Mouse (Mus musculus) MEL (cell line): ENCODE results near the gene Ddx19a. TPM values are rescaled to one million over a fixed set of nuclear protein-coding genes. Genes with fewer than 3 reads are reported as not detected.

ENCODE experiments used
- DNase-seq: peaks from one replicate; pipeline ENCODE4 v3.0.0; 2011; ENCODE audit warnings: low read depth, low spot score
- H3K27ac ChIP-seq: 2 replicates; pipeline ENCODE4 v1.5.1; 2012; ENCODE audit warnings: low read depth, mild to moderate bottlenecking, control low read depth, low read length, moderate library complexity; ENCODE audit not compliant: control insufficient read depth
- H3K27me3 ChIP-seq, 2 experiments: fragments of 150-350 bp in 1 of 2; sonication (generic) in 1 of 2; 2 replicates each; pipeline ENCODE4 v1.6.1; 2012; ENCODE audit warnings: low read length in 2 of 2, mild to moderate bottlenecking in 2 of 2, improper control_type of control experiment in 1 of 2, moderate library complexity in 1 of 2; ENCODE audit not compliant: insufficient read depth in 2 of 2, control insufficient read depth in 1 of 2
- H3K36me3 ChIP-seq, 2 experiments: 2 replicates each; pipeline ENCODE4 v1.6.1; 2012 to 2014; ENCODE audit warnings: low read length in 2 of 2, improper control_type of control experiment in 1 of 2, inconsistent platforms in 1 of 2, mild to moderate bottlenecking in 1 of 2; ENCODE audit not compliant: insufficient read depth in 2 of 2, control insufficient read depth in 1 of 2
- H3K4me1 ChIP-seq, 2 experiments: fragments of 150-350 bp in 1 of 2; sonication (generic) in 1 of 2; 2 replicates each; pipeline ENCODE4 v1.6.1; 2012; ENCODE audit warnings: low read length in 2 of 2, improper control_type of control experiment in 1 of 2, mild to moderate bottlenecking in 1 of 2; ENCODE audit not compliant: insufficient read depth in 2 of 2, control insufficient read depth in 1 of 2
- H3K4me3 ChIP-seq, 2 experiments: fragments of 150-350 bp in 1 of 2; sonication (generic) in 1 of 2; 2 replicates each; pipeline ENCODE4 v1.5.1; 2012; ENCODE audit warnings: low read depth in 2 of 2, low read length in 2 of 2, mild to moderate bottlenecking in 2 of 2, moderate library complexity in 2 of 2, control low read depth in 1 of 2, improper control_type of control experiment in 1 of 2; ENCODE audit not compliant: control insufficient read depth in 1 of 2, insufficient read depth in 1 of 2
- H3K79me2 ChIP-seq: 2 replicates; pipeline ENCODE4 v1.6.1; 2012; ENCODE audit warnings: mild to moderate bottlenecking, low read length, moderate library complexity; ENCODE audit not compliant: control insufficient read depth, poor library complexity, insufficient read depth
- H3K9ac ChIP-seq: 2 replicates; pipeline ENCODE4 v1.6.1; 2012; ENCODE audit warnings: low read depth, mild to moderate bottlenecking, control low read depth, low read length, moderate library complexity; ENCODE audit not compliant: control insufficient read depth, poor library complexity, severe bottlenecking
- H3K9me3 ChIP-seq: fragments of 150-350 bp; sonication (generic); replicated peaks from 2 replicates; pipeline ENCODE4 v1.6.1; 2012; ENCODE audit warnings: mild to moderate bottlenecking, low read length, improper control_type of control experiment, moderate library complexity; ENCODE audit not compliant: insufficient read depth
- BHLHE40 ChIP-seq: IDR thresholded peaks from 2 replicates; pipeline ENCODE4 v1.6.1; 2012; ENCODE audit warnings: low read depth, mild to moderate bottlenecking, inconsistent platforms, low read length, improper control_type of control experiment, borderline replicate concordance
- CHD1 ChIP-seq: IDR thresholded peaks from 2 replicates; pipeline ENCODE4 v1.6.1; 2012; ENCODE audit warnings: low read depth, mild to moderate bottlenecking, inconsistent platforms, low read length, improper control_type of control experiment
- CHD2 ChIP-seq: IDR thresholded peaks from 2 replicates; pipeline ENCODE4 v1.6.1; 2011; ENCODE audit warnings: low read length, improper control_type of control experiment
- CTCF ChIP-seq, 3 experiments: IDR thresholded peaks in 2 of 3; conservative IDR thresholded peaks in 1 of 3; 2 replicates each; pipeline ENCODE4 v1.5.1; 2011 to 2012; ENCODE audit warnings: low read length in 3 of 3, low read depth in 2 of 3, mild to moderate bottlenecking in 2 of 3, improper control_type of control experiment in 1 of 3, inconsistent platforms in 1 of 3, mixed read lengths in 1 of 3, moderate library complexity in 1 of 3; ENCODE audit not compliant: control insufficient read depth in 1 of 3, insufficient read depth in 1 of 3, poor library complexity in 1 of 3, severe bottlenecking in 1 of 3
- E2F4 ChIP-seq: IDR thresholded peaks from 2 replicates; pipeline ENCODE4 v1.6.1; 2011; ENCODE audit warnings: low read depth, low read length, improper control_type of control experiment, borderline replicate concordance
- ELF1 ChIP-seq: IDR thresholded peaks from 2 replicates; pipeline ENCODE4 v1.6.1; 2014; ENCODE audit warnings: low read depth, mild to moderate bottlenecking, inconsistent platforms, low read length, improper control_type of control experiment, moderate library complexity
- EP300 ChIP-seq, 2 experiments: IDR thresholded peaks; 2 replicates each; pipeline ENCODE4 v1.6.1; 2011; ENCODE audit warnings: improper control_type of control experiment in 2 of 2, low read length in 2 of 2, low read depth in 1 of 2, mild to moderate bottlenecking in 1 of 2
- GABPA ChIP-seq: IDR thresholded peaks from 2 replicates; pipeline ENCODE4 v1.6.1; 2012; ENCODE audit warnings: low read depth, mild to moderate bottlenecking, inconsistent platforms, low read length, improper control_type of control experiment, moderate library complexity
- GATA1 ChIP-seq: IDR thresholded peaks from 2 replicates; pipeline ENCODE4 v1.6.1; 2011; ENCODE audit warnings: low read depth, low read length, improper control_type of control experiment
- HCFC1 ChIP-seq: IDR thresholded peaks from 2 replicates; pipeline ENCODE4 v1.6.1; 2012; ENCODE audit warnings: low read depth, mild to moderate bottlenecking, inconsistent platforms, low read length, improper control_type of control experiment, moderate library complexity
- MAFK ChIP-seq: IDR thresholded peaks from 2 replicates; pipeline ENCODE4 v1.6.1; 2011; ENCODE audit warnings: low read depth, mild to moderate bottlenecking, low read length, improper control_type of control experiment, borderline replicate concordance
- MAX ChIP-seq: IDR thresholded peaks from 2 replicates; pipeline ENCODE4 v1.6.1; 2011; ENCODE audit warnings: low read length, improper control_type of control experiment
- MAZ ChIP-seq: IDR thresholded peaks from 2 replicates; pipeline ENCODE4 v1.6.1; 2012; ENCODE audit warnings: low read depth, mild to moderate bottlenecking, inconsistent platforms, low read length, improper control_type of control experiment
- MEF2A ChIP-seq: IDR thresholded peaks from 2 replicates; pipeline ENCODE4 v1.6.1; 2014; ENCODE audit warnings: low read depth, mild to moderate bottlenecking, inconsistent platforms, low read length, improper control_type of control experiment; ENCODE audit not compliant: poor library complexity, insufficient replicate concordance, severe bottlenecking; ENCODE audit errors: extremely low read depth
- MYB ChIP-seq: IDR thresholded peaks from 2 replicates; pipeline ENCODE4 v1.6.1; 2011; ENCODE audit warnings: mild to moderate bottlenecking, low read depth, low read length, improper control_type of control experiment
- MYC ChIP-seq: IDR thresholded peaks from 2 replicates; pipeline ENCODE4 v1.6.1; 2011; ENCODE audit warnings: low read depth, mild to moderate bottlenecking, low read length, improper control_type of control experiment, moderate library complexity
- NELFE ChIP-seq: IDR thresholded peaks from 2 replicates; pipeline ENCODE4 v1.6.1; 2011; ENCODE audit warnings: low read depth, low read length, improper control_type of control experiment
- NRF1 ChIP-seq: IDR thresholded peaks from 2 replicates; pipeline ENCODE4 v1.6.1; 2014; ENCODE audit warnings: low read depth, mild to moderate bottlenecking, inconsistent platforms, low read length, improper control_type of control experiment, moderate library complexity; ENCODE audit not compliant: poor library complexity, insufficient read depth, severe bottlenecking
- POLR2AphosphoS5 ChIP-seq: IDR thresholded peaks from 2 replicates; pipeline ENCODE4 v1.6.1; 2012; ENCODE audit warnings: low read depth, borderline replicate concordance, mild to moderate bottlenecking, inconsistent platforms, low read length, moderate library complexity, mixed read lengths
- SMC3 ChIP-seq: IDR thresholded peaks from 2 replicates; pipeline ENCODE4 v1.6.1; 2011; ENCODE audit warnings: low read depth, low read length, improper control_type of control experiment
- TBP ChIP-seq: IDR thresholded peaks from 2 replicates; pipeline ENCODE4 v1.8.0; 2011; ENCODE audit warnings: low read depth, low read length, improper control_type of control experiment
- ZKSCAN1 ChIP-seq: IDR thresholded peaks from 2 replicates; pipeline ENCODE4 v1.6.1; 2012; ENCODE audit warnings: low read depth, mild to moderate bottlenecking, inconsistent platforms, low read length, improper control_type of control experiment, moderate library complexity
- polyA plus RNA-seq, 2 experiments: library from polyadenylated mRNA; stranded (reverse) in 1 of 2; unstranded in 1 of 2; fragments of >175 nt in 1 of 2; fragments of >200 nt in 1 of 2; gene quantifications; 2 replicates each; pipeline versions ENCODE4 v1.2.1 to v1.2.4; 2012; ENCODE audit warnings: low replicate concordance in 2 of 2, low read depth in 1 of 2; ENCODE audit not compliant: insufficient read length in 2 of 2, insufficient read depth in 1 of 2, missing spikeins in 1 of 2
- total RNA-seq: library from RNA; depleted of rRNA; stranded (reverse); fragments of 300-350 nt; gene quantifications from 2 replicates; pipeline ENCODE4 v1.2.3, GENCODE M21; 2012

The Ddx19a gene
- total and polyA plus RNA-seq, 3 experiments = 17.0 to 168 (median 59.0) TPM

DNA sequence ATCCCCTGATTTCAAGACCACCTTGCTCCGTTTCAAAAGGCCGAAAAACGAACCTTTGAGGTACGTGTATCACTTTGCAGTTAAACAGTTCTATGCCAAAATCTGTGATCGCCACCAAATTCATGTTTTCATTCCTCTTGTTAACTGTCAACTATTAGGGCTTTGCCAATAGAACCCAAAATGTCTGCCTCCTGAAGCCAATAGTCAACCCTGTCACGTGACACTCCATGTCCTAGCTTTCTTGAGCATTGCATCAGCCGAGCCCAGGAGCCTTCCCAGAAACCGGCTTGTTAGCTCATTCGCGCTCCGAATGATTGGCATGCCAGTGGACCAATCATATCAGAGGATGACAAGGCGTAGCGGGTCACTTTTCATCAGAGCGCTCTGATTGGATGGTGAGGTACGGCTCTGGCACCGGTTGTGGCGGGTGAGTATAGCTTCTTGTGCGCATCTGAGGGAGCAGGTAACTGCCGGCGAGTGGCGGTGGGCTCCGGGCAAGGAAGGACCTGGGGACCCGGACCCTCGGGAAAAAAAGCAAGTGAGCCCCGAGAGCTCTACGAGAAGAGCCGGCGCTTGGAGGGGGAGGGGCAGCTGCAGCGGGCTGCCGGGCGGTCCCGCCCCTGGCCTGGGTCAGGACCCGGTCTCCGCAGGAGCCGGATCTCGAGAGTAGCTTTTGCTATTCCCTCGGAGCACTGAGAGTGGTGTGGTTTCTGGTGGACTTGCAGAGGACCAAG lies 36.0 kb upstream of the Ddx19a start (continued):
- TF ChIP-seq MEF2A (no peak), TBP (peak; percentile 91; the same call in 1 of the 2 replicates), EP300 (IDR thresholded peaks at IDR 0.05; ENCODE audit: low read depth in 1 of 2, low read length in 2 of 2) (peak in 1 of 2 experiments; percentile 69; a peak in 2 of 4 replicates), MYC (peak; percentile 96), ZKSCAN1 (no peak), CTCF (IDR thresholded peaks at IDR 0.05 in 2 of 3, conservative IDR thresholded peaks at IDR 0.05 in 1 of 3; ENCODE audit: control insufficient read depth in 1 of 3, insufficient read depth in 1 of 3, low read depth in 2 of 3, low read length in 3 of 3, poor library complexity in 1 of 3, severe bottlenecking in 1 of 3) (no peak), BHLHE40 (peak; percentile 90; the same call in 1 of the 2 replicates), CHD2 (peak; percentile 91), MYB (no peak), MAZ (no peak; the same call in 1 of the 2 replicates)

- Histone ChIP-seq H3K4me1 (peaks cover 5 to 27% of the 10 kb centered on the region in 2 experiments), H3K36me3 (peaks cover 9 to 38% of the 10 kb centered on the region in 2 experiments), H3K27me3 (no peaks in the 10 kb centered on the region), H3K79me2 (peaks cover 42% of the 10 kb centered on the region), H3K27ac (peak within 1 kb of the TSS; percentile 93), H3K4me3 (peak within 1 kb of the TSS; percentile 89 to 96), H3K9me3 (no peaks in the 10 kb centered on the region), H3K9ac (peak within 1 kb of the TSS; percentile 94)
- TF ChIP-seq ZKSCAN1 = no peak
- no peak for TF ChIP-seq E2F4
- no peak for TF ChIP-seq HCFC1
- no peak for TF ChIP-seq EP300 (IDR thresholded peaks at IDR 0.05; ENCODE audit: low read depth in 1 of 2, low read length in 2 of 2)
- no peak for TF ChIP-seq CTCF (IDR thresholded peaks at IDR 0.05 in 2 of 3, conservative IDR thresholded peaks at IDR 0.05 in 1 of 3; ENCODE audit: control insufficient read depth in 1 of 3, insufficient read depth in 1 of 3, low read depth in 2 of 3, low read length in 3 of 3, poor library complexity in 1 of 3, severe bottlenecking in 1 of 3)
- TF ChIP-seq POLR2AphosphoS5 = no peak
- no peak for TF ChIP-seq MAX
- no peak for TF ChIP-seq SMC3
- TF ChIP-seq GATA1 = no peak
- TF ChIP-seq GABPA = no peak
- TF ChIP-seq NRF1 = no peak
- TF ChIP-seq MAFK = no peak
- no peak for TF ChIP-seq NELFE
- TF ChIP-seq CHD1 = no peak
- TF ChIP-seq ELF1 = no peak
- DNase-seq = no peak
These were observed 35.3 kb upstream of the Ddx19a start, which contains the start of gene Aars for GRCm38 (mm10) chr8:111032916-111033315. Aars (plus strand) TSS chr8:111033144.
